Mouse (Mus musculus): ENCODE measurements around the gene Bloc1s4.

DNA sequence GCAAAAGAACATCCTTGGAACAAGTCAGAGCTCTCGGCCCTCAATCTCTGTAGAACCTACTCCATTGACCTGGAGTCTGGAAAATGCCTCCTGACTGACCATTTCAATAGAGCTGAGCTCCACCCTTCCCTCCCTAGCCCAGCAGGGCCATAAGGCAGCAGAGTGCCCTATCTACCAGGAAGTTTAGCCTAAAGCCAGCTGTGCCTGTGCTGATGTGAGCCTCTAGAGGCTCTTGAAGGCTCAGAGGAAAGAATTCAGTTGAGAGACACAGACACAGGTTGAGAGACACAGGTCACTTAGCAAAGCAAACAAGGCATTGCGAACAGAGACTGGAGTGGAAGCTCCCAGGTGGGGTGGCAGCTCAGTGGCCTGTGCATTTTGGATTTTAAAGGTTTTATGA is 26.9 kb upstream of the Bloc1s4 start:
- TF ChIP-seq GATA1 (IDR thresholded peaks at IDR 0.05; ENCODE audit: low read length) (no peak), TAL1 (IDR thresholded peaks at IDR 0.05; ENCODE audit: low read length) (no peak)

All from erythroblast, embryonic 14.5 days (primary cell).